Mouse (Mus musculus) thymus, adult 2 months (tissue): ENCODE results near the gene Il1rapl1.

ENCODE experiments used
- CTCF ChIP-seq: fragments of 200-500 bp; IDR thresholded peaks from 2 replicates; pipeline ENCODE4 v1.5.1; 2012; ENCODE audit warnings: mild to moderate bottlenecking, control low read depth, low read length, moderate library complexity, borderline replicate concordance; ENCODE audit not compliant: control insufficient read depth, poor library complexity, insufficient read depth; ENCODE audit errors: extremely low read depth
- POLR2A ChIP-seq: fragments of 200-500 bp; IDR thresholded peaks from 2 replicates; pipeline ENCODE4 v1.6.1; 2012; ENCODE audit warnings: mild to moderate bottlenecking, low read length, control low read depth, moderate library complexity; ENCODE audit not compliant: control insufficient read depth, poor library complexity, insufficient read depth; ENCODE audit errors: extremely low read depth

GRCm38 (mm10) chrX:87655644-87656043 is 459.8 kb downstream of the Il1rapl1 start:
- no peak for TF ChIP-seq CTCF
- TF ChIP-seq POLR2A = no peak
